Mouse (Mus musculus): ENCODE data around the gene Bcar3.

GRCm38 (mm10) chr3:122430780-122431497 is 137.0 kb downstream of the Bcar3 start:
- TF ChIP-seq POLR2A (IDR thresholded peaks at IDR 0.05; ENCODE audit: borderline replicate concordance, extremely low read depth, low read depth, low read length) (no peak), CTCF (IDR thresholded peaks at IDR 0.05; ENCODE audit: insufficient read depth, low read length) (no peak)

All from lung, adult 2 months (tissue).